Mouse (Mus musculus) midbrain, embryonic 15.5 days (tissue): Measurements from ENCODE around the gene Zfp182. TPM values are rescaled to one million over a fixed set of nuclear protein-coding genes. Genes with fewer than 3 reads are reported as not detected.

Experiments used
- ATAC-seq: fragments of 200-750 bp; cut with Nextera tagmentation; replicated peaks from 2 replicates; pipeline ENCODE4 v1.8.0; 2017; ENCODE audit warnings: moderate TSS enrichment
- H3K27ac ChIP-seq: fragments of 300-500 bp; sonication (generic); 2 replicates; pipeline ENCODE4 v1.5.1; 2015; ENCODE audit warnings: mild to moderate bottlenecking, inconsistent platforms
- H3K27me3 ChIP-seq: fragments of 300-500 bp; sonication (generic); replicated peaks from 2 replicates; pipeline ENCODE4 v1.6.1; 2015; ENCODE audit warnings: inconsistent platforms
- H3K36me3 ChIP-seq: fragments of 300-500 bp; sonication (generic); replicated peaks from 2 replicates; pipeline ENCODE4 v1.6.1; 2015; ENCODE audit warnings: inconsistent platforms
- H3K4me1 ChIP-seq: fragments of 300-500 bp; sonication (generic); 2 replicates; pipeline ENCODE4 v1.6.1; 2015; ENCODE audit warnings: inconsistent platforms
- H3K4me2 ChIP-seq: fragments of 300-500 bp; sonication (generic); 2 replicates; pipeline ENCODE4 v1.6.1; 2015; ENCODE audit warnings: inconsistent platforms, mild to moderate bottlenecking, moderate library complexity
- H3K4me3 ChIP-seq: fragments of 300-500 bp; sonication (generic); 2 replicates; pipeline ENCODE4 v1.5.1; 2015; ENCODE audit warnings: mild to moderate bottlenecking, inconsistent platforms
- H3K9ac ChIP-seq: fragments of 300-500 bp; sonication (generic); 2 replicates; pipeline ENCODE4 v1.6.1; 2015; ENCODE audit warnings: mild to moderate bottlenecking, inconsistent platforms
- H3K9me3 ChIP-seq: fragments of 300-500 bp; sonication (generic); 2 replicates; pipeline ENCODE4 v1.6.1; 2016; ENCODE audit warnings: inconsistent platforms
- WGBS: fragments of 180-500 bp; shearing (Covaris S2); methylation state at CpG from one replicate; pipeline ENCODE4 v1.1.7; 2015; ENCODE audit warnings: mixed read lengths; 5-methylcytosine and 5-hydroxymethylcytosine counted together
- polyA plus RNA-seq: library from polyadenylated mRNA; unstranded; fragments of >200 nt; fragmentation: Nextera tagmentation; extraction: Ambion mirVana; gene quantifications from 2 replicates; pipeline ENCODE4 v1.2.1, GENCODE M21; 2015

Gene Zfp182
- polyA plus RNA-seq, result 7.4 and 9.4 TPM in 2 replicates

DNA sequence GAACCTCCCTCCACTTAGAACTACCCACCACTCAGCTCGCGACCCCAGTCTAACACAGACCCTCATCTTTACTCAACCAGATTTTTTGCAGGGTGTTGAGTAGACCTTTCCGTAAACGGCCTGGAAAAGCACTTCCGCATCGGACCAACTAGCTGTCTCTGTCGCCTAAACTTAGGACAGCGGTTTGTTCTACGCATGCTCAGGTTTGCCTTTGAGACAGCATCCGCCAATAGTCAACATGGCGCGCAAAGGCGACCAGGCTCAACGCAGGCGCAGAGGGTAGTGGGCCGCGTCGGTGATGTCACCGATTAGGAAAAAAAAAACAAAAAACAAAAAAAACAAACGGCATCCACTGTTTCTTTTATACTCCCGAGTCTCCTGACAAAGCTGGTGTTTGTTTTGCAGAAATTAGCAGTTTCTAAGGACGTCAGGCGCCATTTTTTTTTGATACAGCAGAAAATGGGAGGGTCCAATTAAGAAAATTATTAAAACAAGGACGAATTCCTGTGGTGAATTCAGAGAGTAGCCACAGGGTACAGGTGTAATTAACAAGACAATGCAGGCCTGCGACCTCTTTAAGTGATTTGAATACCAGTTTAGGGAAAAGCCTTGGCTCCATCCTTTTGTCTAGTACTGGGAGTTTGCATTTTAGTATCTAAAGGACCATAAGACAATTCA lies at the start of gene Zfp182:
Gene Zfp182 (minus strand): TSS at position 451 of the 678 bp plus-strand sequence.
- 26% methylated on average over 25 of the region's 25 CpGs for WGBS
- ATAC-seq, result peak; percentile 99
- H3K4me3 ChIP-seq, result peak within 1 kb of the TSS; percentile 51
- peak within 1 kb of the TSS; percentile 50 for H3K4me2 ChIP-seq
- H3K27ac ChIP-seq, result peak within 1 kb of the TSS; percentile 70
- no peaks in the 10 kb centered on the region for H3K36me3 ChIP-seq
- H3K4me1 ChIP-seq, result no peaks in the 10 kb centered on the region
- peak within 1 kb of the TSS; percentile 53 for H3K9ac ChIP-seq
- H3K9me3 ChIP-seq, result no peaks in the 10 kb centered on the region
- H3K27me3 ChIP-seq, result no peaks in the 10 kb centered on the region

DNA sequence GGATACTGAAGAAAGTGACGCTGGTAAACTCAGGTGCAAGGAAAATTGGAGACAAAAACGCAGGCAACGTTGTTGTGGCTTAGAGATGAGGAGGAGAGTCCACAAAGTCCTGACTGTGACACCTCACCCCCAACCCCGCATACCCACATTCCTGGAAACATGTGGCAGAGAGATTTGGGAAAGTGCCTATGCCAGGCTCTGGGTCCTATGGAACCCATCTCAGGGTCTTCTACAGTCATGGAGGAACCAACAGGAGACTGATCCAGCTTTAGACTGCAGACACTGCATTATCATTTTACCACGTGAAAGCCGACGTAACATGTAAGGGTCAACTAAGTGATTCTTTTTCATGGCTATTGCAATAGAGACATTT lies 27.7 kb upstream of the Zfp182 start:
- no peaks in the 10 kb centered on the region for H3K27me3 ChIP-seq
- WGBS, result 51% methylated on average over 7 of the region's 7 CpGs
- H3K9ac ChIP-seq, result peak overlapping the region; percentile 44
- H3K36me3 ChIP-seq, result no peaks in the 10 kb centered on the region
- H3K4me1 ChIP-seq, result peaks cover 6% of the 10 kb centered on the region; the same call in 1 of the 2 replicates
- ATAC-seq, result peak; percentile 69
- H3K9me3 ChIP-seq, result no peaks in the 10 kb centered on the region
- peak overlapping the region; percentile 89 for H3K27ac ChIP-seq
- peak overlapping the region; percentile 43 for H3K4me3 ChIP-seq
- peak overlapping the region; percentile 53 for H3K4me2 ChIP-seq

- ATAC-seq, result peak; percentile 97
- Histone ChIP-seq H3K4me2 (peak within 1 kb of the TSS; percentile 53), H3K36me3 (no peaks in the 10 kb centered on the region), H3K4me1 (peaks cover 6% of the 10 kb centered on the region; the same call in 1 of the 2 replicates), H3K4me3 (peak within 1 kb of the TSS; percentile 43), H3K27me3 (no peaks in the 10 kb centered on the region), H3K27ac (peak within 1 kb of the TSS; percentile 89), H3K9ac (peak within 1 kb of the TSS; percentile 44), H3K9me3 (no peaks in the 10 kb centered on the region)
- WGBS, result 24% methylated on average over 27 of the region's 27 CpGs
Observed at GRCm38 (mm10) chrX:21088983-21089866, 27.1 kb upstream of the Zfp182 start, which contains the start of gene Zfp300. Gene Zfp300, minus strand, starts transcription at chrX:21089527.

DNA sequence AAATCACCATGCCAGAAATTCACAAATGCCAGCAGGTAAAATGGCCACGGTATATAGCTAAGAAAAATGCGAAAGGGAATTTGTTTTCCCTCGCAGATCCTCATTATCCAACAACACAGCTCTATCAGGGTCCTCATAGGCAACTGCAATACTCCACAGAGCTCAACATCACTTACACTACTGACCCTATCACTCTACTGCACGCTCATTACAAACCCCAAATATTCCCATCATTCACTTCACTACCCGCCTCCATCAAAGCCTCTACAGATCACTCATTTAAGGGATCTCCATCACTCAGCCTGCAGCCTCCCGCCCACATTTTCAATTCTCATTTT lies 26.5 kb upstream of the Zfp182 start:
- peaks cover 2% of the 10 kb centered on the region; the same call in 1 of the 2 replicates for H3K36me3 ChIP-seq
- peak overlapping the region; percentile 89 for H3K27ac ChIP-seq
- peak; percentile 74 for ATAC-seq
- peak overlapping the region; percentile 53 for H3K4me2 ChIP-seq
- no peaks in the 10 kb centered on the region for H3K27me3 ChIP-seq
- H3K9ac ChIP-seq, result peak overlapping the region; percentile 44; the same call in 1 of the 2 replicates
- H3K4me3 ChIP-seq, result peak overlapping the region; percentile 43
- WGBS, result 37% methylated on average over 6 of the region's 6 CpGs
- peaks cover 6% of the 10 kb centered on the region; the same call in 1 of the 2 replicates for H3K4me1 ChIP-seq
- H3K9me3 ChIP-seq, result no peaks in the 10 kb centered on the region

DNA sequence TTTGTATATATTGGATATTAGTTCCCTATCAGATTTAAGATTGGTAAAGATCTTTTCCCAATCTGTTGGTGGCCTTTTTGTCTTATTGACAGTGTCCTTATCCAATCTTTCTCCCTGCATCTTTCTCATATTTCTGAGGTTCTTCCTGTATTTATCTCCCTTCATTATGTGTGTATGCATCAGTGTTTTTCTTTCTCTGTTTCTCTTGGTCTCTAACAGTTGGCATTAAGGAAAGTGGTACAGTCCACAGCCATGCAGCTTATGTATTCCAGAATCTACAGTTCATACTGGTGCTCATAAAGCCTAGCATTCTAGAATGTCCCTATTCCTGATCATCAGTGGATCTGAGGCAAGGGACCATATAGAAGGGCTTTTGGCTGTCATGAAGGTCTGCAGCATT lies 6.0 kb upstream of the Zfp182 start, which contains the start of gene Spaca5:
Gene Spaca5 (plus strand): TSS at position 301 of the 400 bp plus-strand sequence.
- no peak for ATAC-seq
- no peaks in the 10 kb centered on the region for H3K9me3 ChIP-seq
- H3K9ac ChIP-seq, result no peak within 1 kb of the TSS
- H3K27ac ChIP-seq, result no peak within 1 kb of the TSS
- no peaks in the 10 kb centered on the region for H3K27me3 ChIP-seq
- no peaks in the 10 kb centered on the region for H3K4me1 ChIP-seq
- no peaks in the 10 kb centered on the region for H3K36me3 ChIP-seq
- no peak within 1 kb of the TSS for H3K4me3 ChIP-seq
- no peak within 1 kb of the TSS for H3K4me2 ChIP-seq

GRCm38 (mm10) chrX:21062544-21062890 lies 401 bp upstream of the Zfp182 start:
- Histone ChIP-seq H3K4me1 (no peaks in the 10 kb centered on the region), H3K4me3 (peak overlapping the region; percentile 51), H3K9ac (peak overlapping the region; percentile 32; the same call in 1 of the 2 replicates), H3K9me3 (no peaks in the 10 kb centered on the region), H3K36me3 (no peaks in the 10 kb centered on the region), H3K4me2 (peak overlapping the region; percentile 50), H3K27ac (peak overlapping the region; percentile 69), H3K27me3 (no peaks in the 10 kb centered on the region)
- ATAC-seq, result peak; percentile 40
- WGBS, result 76% methylated on average over 3 of the region's 3 CpGs

DNA sequence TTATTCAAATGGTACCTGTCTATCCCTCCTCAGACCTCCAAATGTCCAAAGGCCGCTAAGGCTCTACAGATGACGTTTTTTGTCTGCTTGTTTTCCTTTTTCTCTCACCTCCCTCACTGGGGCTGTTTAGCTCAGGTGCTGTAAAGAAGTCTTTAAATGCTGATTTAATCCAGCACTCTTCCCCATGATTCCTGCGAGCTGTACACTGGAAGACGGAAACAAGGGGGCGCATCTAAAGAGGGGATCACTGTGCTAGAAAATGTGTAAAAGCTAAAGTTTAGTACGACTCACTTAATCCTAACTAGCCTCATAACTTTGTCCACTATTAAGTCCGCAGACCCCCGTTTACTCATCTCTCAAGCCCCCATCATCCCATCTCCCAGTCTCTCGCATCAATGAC lies 656 bp downstream of the Zfp182 start:
- H3K27me3 ChIP-seq, result no peaks in the 10 kb centered on the region
- H3K27ac ChIP-seq, result peak overlapping the region; percentile 70
- no peaks in the 10 kb centered on the region for H3K36me3 ChIP-seq
- peak overlapping the region; percentile 50 for H3K4me2 ChIP-seq
- no peaks in the 10 kb centered on the region for H3K9me3 ChIP-seq
- H3K9ac ChIP-seq, result peak overlapping the region; percentile 53
- no peak; the same call in none of the 2 replicates for ATAC-seq
- no peaks in the 10 kb centered on the region for H3K4me1 ChIP-seq
- WGBS, result 37% methylated on average over 9 of the region's 9 CpGs
- H3K4me3 ChIP-seq, result peak overlapping the region; percentile 51

DNA sequence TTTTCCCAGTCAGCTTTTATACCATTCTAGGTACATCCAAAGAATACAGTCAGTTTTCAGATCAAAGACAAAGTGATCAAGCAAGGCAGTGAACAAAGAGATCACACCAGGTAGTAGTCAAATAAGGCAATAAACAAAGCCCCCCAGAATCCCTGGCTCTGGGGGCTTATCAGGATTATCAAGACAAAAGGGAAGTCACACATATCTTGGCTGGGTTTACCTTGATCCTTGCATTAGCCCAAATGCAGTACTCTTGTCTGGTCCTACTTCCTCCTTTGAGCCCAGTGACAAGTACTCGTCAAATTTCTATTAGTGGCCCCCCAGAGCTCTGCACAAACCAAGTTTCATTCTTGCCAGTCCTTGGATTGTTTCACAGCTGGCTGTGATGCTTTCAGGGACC lies 81.2 kb downstream of the Zfp182 start:
- no peaks in the 10 kb centered on the region for H3K4me1 ChIP-seq
- H3K27me3 ChIP-seq, result no peaks in the 10 kb centered on the region
- no peaks in the 10 kb centered on the region for H3K9me3 ChIP-seq
- no peak overlapping the region for H3K9ac ChIP-seq
- no peak for ATAC-seq
- no peaks in the 10 kb centered on the region for H3K36me3 ChIP-seq
- no peak overlapping the region for H3K4me3 ChIP-seq
- no peak overlapping the region for H3K4me2 ChIP-seq
- H3K27ac ChIP-seq, result no peak overlapping the region
- 59% methylated on average over 1 of the region's 1 CpGs for WGBS

Other genes with a start within 250 kb of the Zfp182 start
- 3.1 and 4.0 TPM in 2 replicates for gene Timp1, start 192.2 kb downstream of the Zfp182 start, polyA plus RNA-seq
- 76.3 and 76.8 TPM in 2 replicates for gene Syn1, start 141.3 kb downstream of the Zfp182 start, polyA plus RNA-seq
- gene Cfp, start 130.8 kb downstream of the Zfp182 start, polyA plus RNA-seq, result 8.7 and 9.0 TPM in 2 replicates
- 22.5 and 24.8 TPM in 2 replicates for gene Elk1, start 111.7 kb downstream of the Zfp182 start, polyA plus RNA-seq
- gene Uxt, start 100.3 kb downstream of the Zfp182 start, polyA plus RNA-seq, result 27.7 and 28.5 TPM in 2 replicates
- gene Spaca5, start 6.1 kb upstream of the Zfp182 start, polyA plus RNA-seq, result not detected in 2 replicates
- gene Zfp300, start 27.2 kb upstream of the Zfp182 start, polyA plus RNA-seq, result 4.3 and 5.3 TPM in 2 replicates
- not detected in 2 replicates for gene Ssxa1, start 53.5 kb upstream of the Zfp182 start, polyA plus RNA-seq
- not detected in 2 replicates for gene Gm21876, start 113.3 kb upstream of the Zfp182 start, polyA plus RNA-seq